Mouse (Mus musculus) right cerebral cortex, postnatal 14 days (tissue): ENCODE measurements around the gene Krt79.
A peak's percentile ranks its signal among the peaks of the same experiment; 100 is the strongest.

ENCODE experiments used
- DNase-seq: peaks from one replicate; pipeline ENCODE4 v3.0.0; 2022

Krt79 gene

DNA sequence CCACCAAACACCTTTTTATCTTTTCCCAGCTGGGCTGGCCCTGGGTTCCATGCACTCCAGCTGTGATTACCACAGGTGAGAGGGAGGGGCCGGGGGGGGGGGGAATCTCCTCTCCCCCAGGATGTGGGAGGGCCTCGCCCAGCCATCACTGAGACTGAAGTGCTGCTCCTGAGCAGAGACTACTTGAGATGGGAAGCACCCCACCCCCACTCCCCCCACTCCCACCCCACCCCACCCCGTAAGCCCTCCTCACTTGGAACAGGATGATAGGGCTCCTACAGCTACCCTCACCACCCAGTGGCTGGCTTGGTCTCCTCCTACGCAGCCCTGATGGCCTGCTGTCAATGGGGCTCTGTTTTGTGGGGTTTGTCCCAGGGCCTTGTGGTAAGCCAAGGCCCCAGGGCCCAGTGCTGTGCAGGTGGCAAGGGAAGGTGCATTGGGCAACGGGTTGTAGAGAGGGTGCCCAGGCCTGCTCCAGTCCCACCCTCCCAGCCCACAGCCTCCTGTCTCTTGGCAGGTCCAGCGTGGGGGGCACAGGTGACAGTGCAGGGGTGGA is at the start of gene Krt79:
TSS of gene Krt79 (minus strand) at position 51 of the 556 bp plus-strand sequence.
- DNase-seq, result no peak

DNA sequence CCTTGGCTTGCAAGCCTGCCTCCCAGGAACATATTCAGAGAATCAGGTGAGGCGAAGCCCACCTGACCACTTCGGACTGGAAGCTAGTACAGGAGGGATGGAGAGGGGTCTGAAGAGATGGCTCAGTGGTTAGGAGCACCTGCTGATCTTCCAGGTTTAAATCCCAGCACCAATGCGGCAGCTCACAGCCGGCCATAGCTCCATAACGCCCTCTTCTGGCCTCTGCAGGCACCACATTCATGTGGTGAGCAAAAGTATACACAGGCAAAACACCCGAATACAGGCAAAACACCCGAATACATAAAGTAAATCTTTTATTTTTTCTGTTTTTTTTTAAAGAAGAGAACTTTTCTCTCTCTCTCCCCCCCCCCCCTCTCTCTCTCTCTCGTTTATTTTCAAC is 48.6 kb upstream of the Krt79 start:
- DNase-seq, result no peak

DNA sequence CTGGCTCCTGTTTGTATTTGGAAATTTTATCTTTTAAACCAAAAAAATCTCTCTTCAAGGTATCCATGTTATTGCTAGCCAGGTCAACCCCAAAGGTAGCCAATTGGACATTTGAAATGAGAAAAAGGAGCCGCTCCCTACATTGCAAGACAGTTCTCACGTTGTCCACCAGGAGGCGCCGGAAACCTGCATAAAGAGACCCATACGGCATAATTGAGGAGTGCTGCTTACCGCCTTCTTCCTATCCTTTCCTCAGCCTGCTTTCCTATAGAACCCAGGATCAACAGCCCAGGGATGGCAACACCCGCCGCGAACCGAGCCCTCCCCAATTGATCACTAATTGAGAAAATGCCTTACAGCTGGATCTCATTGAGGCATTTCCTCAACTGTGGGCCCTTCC is 48.0 kb upstream of the Krt79 start:
- DNase-seq, result peak; percentile 86

DNA sequence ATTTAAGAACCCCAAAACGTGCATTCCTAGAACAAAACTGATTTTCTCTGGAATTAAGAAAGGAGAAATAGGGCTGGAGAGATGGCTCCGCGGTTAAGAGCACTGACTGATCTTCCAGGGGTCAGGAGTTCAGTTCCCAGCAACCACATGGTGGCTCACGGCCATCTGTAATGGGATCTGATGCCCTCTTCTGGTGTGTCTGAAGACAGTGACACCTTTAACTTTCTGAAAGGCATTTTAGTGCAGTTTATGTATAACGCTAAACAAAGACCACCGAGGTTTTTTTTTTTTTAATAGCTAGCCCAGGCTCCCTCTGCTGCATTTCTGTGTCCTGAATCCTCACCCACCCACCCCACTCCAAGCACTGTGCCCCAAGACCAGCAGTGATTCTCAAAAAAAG is 44.6 kb upstream of the Krt79 start:
- no peak for DNase-seq

GRCm38 (mm10) chr15:101983949-101984601 is 44.0 kb upstream of the Krt79 start:
- DNase-seq, result peak; percentile 93

- DNase-seq, result no peak
These were observed 43.3 kb upstream of the Krt79 start for GRCm38 (mm10) chr15:101983315-101983948.

DNA sequence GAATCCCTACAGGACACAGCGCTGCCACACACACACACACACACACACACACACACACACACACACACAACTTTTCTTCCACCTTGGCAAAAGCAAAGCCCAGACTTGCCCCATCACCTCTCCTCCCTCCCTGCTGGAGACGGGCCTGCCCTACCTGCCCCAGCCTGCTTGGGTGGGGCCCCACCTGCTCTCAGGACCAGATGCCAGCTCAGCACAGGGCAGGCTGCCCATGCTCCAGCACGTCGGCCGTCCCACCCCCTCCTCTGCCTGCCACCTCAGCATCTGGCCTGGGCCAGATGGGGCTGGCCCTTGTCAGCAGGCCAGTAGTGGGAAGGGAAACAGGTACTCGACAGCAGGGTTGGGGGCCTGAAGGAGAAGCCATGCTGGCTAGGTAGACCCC is 40.7 kb upstream of the Krt79 start:
- no peak for DNase-seq

- peak; percentile 74 for DNase-seq
These were observed 37.1 kb upstream of the Krt79 start for GRCm38 (mm10) chr15:101977043-101977726.

DNA sequence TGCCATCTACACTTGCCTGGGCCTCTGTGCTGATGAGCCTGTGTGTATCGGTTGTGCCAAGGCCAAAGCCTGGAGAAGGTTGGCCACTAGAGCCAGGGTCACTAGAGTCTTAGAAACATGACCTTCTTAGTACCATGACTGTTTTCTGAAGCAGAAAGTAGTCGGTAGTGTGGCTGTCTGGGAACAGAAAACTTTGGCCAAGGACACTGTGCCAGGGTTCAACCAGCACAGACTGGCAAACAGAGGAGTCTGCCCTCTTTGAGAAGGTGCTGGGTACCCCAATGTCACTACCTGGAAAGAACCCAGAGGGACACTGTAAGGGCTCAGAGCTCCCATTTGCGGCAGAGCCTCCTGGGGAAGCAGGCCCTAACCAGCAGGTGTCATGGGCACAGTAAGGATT is 36.5 kb upstream of the Krt79 start:
- no peak for DNase-seq

- no peak for DNase-seq
These were observed 35.9 kb upstream of the Krt79 start for GRCm38 (mm10) chr15:101976023-101976422.

DNA sequence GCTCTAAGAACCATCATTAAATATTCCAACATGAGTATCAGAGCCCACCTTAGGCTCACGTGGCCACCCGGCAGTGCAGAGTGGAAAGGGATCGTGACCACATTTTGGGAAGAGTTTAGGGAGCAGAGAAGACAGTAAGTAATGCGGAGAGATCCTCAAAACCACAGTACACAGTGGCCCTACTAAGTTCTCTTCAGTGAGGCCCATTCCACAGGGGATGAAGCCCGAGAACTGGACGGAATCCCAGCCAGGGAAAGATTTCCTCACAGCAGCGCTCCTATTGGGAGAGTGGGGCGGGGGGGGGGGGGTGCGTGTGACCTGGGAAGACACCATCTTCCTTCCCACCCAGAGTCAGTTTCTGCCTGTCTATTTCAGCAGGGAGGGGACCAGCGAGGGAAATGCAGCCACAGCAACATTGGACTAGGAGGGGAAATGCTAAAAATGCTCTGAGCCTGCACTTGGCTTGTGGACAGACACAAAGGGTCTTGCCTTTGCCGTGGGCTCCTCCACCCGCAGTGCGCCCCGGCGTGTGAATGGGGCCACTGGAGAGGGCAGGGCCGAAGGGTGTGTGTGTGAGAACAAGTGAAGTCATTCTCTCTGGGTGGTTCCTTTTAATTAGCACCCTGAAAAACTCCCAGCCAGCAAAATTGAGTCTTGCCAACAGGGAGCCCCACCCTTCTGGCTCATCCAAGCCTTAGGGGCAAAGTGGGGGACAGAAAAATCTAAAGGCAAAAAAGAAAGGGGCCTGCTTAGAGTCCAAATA is 34.1 kb upstream of the Krt79 start:
- DNase-seq, result no peak

DNA sequence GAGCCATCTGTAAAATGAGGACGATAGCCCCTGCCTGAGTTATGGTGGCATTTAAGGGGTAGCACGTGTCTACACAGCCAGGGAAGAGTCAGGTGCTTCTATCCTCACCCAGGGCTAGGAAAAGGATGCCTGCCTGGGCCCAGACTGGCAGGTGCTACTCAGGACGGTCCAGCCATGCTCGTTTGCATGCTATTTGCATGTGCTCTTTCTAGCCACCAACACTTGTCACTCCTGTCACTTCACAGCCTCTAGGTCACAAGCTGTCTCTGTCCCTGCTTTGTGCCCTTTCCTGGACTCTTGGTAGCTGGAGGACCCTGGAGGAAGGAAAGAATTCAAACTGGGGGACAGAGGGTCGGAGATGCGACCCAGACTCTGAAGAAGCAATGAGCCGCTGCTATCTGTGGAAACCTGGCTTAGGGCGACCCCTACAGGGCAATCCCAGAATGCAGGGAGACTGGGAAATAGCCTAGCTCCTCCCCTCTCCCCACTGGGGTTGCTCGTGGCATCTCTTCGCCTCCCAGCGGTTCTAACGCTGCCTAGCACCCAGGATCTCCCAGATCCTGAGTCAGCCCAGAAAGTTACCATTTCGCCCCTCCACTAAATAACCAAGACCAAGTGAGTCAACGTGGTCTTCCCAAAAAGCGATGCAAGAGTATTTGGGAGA is 33.4 kb upstream of the Krt79 start:
- peak; percentile 97 for DNase-seq

- DNase-seq, result peak; percentile 53
These were observed 30.4 kb upstream of the Krt79 start for GRCm38 (mm10) chr15:101970536-101970935.

DNA sequence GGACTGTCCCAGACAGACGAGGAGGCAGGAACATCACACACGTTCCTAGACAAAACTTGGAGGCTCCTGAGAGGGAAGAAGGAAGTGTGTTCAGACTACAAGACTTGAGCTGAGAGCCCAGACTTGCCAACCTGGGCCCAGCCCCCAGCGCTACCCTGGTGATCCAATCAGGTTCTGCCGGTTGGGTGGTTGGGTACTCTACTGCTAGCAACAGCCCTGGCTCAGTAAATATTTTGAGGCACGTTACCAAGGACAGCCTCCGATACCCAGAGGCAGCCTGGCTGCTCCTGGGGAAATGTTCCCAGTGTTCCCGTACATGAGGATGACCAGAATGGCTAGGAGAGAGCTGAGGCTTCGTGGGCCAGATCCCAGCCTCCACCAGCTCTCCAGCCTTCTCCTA is 26.7 kb upstream of the Krt79 start:
- DNase-seq, result no peak

DNA sequence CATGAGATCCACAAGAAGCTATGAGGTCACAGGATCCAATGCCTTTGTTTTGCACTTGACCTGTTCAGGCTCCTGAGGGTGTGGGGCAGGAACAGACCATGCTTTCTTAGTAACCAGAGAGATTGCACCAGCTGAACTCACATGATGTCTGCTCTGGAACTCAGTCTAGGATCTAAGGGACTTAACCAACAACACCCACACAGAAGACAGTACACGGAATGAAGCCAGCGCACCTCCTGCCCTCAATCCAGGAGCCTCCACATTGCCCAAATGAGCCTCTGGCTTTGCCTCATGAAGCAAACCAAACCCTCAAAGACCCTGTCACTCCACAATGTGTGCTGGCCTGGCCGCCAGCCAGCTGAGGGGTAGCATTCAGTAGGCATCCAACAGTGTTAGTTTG is 18.8 kb upstream of the Krt79 start:
- DNase-seq, result no peak

GRCm38 (mm10) chr15:101954187-101954586 is 14.1 kb upstream of the Krt79 start, which contains the start of gene Krt78:
Gene Krt78, minus strand, starts transcription at chr15:101954287.
- DNase-seq, result no peak

DNA sequence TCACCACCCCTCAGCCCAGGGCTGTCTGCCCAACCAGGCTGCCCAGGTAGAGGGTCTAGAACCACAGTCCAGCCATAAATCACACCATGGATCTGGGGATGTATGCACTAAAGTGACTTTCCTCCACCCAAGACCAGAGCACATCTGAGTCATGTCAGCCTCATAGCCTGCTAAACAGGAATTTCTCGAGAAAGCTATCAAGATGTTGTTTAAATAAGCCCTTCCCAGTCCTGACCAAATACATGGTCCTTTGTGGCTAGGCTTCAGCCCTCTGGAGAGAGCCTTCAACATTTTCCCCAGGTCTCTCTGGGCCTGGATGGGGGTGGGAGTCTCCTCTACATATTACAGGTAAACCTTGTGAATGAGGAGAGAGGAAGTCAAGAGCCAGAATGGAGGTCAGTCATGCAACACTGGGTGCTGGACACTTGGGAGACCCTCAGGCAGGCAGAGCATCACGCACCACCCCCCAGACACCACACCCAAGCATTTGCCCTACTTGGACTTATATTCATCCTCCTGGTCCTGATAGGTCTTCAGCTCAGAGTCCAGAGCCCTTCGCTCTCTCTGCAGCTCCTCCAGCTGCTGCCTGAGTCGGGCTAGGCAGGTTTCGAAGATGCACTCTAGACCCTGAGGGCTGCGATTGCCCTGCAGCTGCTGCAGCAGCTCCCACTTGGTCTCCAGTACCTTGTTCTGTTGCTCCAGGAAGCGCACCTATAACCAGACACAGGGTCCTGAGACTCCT is 12.8 kb upstream of the Krt79 start:
- DNase-seq, result no peak

DNA sequence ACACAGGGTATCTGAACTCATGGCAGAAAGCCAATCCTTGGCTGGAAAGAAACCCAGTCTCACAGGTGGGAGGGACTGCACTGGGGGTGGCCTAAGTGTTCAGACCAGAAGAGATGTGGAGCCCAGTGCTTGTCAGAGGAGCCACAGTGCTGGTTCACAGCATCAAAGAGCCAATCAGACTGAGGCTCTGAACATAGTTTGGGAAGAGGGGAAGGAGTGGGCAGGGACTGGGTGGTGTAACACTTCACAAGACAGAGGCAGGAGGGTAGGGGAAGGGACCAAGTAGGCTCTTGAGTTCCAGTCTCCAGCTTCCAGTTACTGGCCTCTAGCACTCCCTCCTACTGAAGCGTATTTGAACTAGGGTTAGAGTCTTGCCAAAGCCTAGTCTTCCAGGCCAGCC is 5.3 kb upstream of the Krt79 start:
- no peak for DNase-seq

DNA sequence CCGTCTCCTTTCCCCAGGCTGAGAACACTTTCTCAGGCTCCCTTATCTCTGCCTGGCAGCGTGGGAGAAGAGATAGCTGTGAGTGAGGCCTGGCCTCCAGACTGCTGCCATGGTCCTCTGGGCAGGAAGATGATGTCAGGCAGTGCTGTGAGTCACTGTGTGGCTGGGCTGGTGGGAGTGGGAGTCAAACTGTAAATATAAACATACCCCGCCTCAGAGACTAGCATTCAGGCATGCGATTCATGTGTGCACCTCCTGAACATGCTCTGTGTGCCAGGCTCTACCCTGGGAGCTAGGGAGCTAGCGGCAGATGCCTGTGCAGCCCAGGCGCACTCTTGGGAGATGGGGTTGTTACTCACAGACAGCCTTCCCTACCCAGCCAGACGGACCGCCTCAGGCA is 1.8 kb upstream of the Krt79 start:
- DNase-seq, result no peak

GRCm38 (mm10) chr15:101938600-101939308 is 1.4 kb downstream of the Krt79 start:
- no peak for DNase-seq

GRCm38 (mm10) chr15:101933024-101933423 is 7.1 kb downstream of the Krt79 start:
- no peak for DNase-seq
